Mouse (Mus musculus) heart, adult 11 months (tissue): ENCODE data around the gene Rai1.

Experiments used
- DNase-seq: peaks from one replicate; pipeline ENCODE4 v3.0.0; 2022

The Rai1 gene

DNA sequence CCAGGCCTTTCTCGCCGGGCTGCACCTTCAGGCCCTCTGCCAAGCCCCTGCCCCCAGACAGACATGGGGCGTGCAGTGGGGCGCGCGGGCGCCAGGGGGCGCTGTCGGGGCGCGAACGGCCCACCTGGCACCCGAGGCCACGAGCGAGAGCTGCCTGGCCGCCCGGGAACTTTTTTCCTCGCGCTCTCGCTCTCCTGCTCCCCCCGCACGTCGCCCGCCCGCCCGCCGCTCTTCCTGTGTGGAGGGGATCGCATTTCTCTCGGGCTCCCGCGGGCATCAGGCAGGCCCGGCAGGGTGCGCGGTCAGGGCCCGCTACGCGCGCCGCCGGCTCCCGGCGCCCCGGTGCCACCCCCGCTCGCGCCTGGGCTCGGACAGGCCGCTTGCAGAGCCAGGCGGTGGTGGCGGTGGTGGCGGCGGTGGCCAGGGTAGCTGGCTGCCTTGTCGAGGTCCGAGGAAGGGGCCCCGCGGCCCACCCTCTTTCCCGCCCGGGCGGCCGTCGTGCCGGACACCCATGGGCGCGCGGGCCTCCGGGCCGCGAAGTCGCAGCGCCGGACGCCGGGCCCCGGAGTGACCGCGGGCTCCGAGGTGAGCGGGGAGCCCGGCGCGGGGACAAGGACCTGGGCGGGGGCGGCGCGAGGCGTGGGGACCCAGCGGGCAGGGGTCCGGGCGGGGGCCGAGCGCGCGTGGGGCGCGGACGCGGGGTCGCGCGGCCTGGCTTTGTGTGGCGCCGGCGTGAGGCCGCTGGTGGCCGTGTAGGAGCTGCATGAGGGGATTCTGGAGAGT, at the start of gene Rai1:
Rai1 (plus strand) TSS at position 204 of the 783 bp plus-strand sequence.
- DNase-seq = peak; percentile 99

DNA sequence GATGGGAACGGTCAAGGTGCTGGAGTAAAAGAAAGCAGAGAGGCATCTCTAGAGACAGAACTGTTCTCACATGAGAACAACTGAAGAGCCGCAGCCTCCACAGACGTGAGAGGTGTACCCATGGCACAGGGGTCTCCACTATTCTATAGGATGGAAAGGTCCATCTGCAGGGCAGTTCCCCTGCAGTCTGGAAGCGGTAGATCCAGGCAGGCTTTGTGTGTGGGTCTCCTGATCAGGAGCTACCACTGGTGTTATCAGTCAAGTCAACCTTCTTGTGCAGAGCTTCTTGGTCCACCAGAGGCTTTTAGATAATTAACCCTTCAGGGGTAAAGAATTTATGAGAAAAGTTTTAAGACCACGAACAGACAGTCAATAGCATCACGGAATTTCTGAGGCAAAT, 48.3 kb upstream of the Rai1 start:
- DNase-seq = no peak

DNA sequence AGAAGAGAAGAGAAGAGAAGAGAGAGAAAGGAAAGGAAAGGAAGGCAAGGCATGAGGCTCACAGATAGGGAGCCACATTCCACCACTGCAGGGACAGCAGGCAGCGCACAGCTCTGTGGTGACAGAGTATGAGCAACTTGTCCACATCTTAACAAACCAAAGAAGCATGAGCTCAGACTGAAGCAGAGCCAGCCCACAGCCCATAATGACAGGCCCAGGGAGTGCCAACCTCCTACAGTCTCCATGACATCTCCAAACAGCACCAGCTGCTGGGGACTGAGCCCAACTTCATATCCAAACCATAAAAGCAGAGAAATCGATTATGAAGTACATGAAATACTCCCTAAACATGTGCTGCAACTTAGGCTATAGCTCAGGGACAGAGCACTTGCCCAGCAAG, 46.8 kb upstream of the Rai1 start:
- DNase-seq = no peak

DNA sequence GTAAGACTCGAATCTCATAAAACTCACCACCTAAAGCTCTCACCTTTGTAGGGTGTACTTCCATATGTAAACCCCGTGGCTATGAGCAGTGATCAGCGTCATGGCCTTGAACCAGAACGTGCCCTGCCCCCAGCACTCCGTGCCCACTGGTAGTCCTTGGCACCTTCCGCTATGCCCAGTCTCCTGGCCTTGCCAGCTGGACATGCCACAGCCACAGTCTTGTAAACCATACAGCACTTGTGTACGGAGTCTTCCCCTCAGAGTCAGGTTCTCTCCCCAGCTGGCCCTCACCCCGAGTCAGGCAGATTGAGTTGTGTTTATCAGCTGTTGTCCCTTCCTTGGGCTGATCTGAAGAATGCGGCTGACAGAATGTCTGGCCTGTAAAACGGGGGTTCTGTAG, 46.4 kb upstream of the Rai1 start:
- no peak for DNase-seq

DNA sequence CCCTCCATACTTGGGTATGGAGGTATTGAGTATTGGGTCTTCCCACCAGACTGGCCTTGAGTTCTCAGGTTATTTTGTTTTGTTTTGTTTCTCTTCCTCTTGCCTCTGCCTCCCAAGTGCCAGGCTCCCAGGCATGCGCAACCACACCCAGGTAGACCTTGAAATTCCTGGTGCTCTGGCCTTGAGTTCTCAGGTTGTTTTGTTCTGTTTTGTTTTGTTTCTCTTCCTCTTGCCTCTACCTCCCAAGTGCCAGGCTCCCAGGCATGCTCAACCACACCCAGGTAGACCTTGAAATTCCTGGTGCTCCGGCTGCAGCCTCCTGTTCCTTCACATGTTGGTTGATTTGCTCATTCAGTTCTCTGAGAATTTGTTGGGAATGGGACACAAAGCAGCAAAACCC, 44.8 kb upstream of the Rai1 start:
- no peak for DNase-seq

DNA sequence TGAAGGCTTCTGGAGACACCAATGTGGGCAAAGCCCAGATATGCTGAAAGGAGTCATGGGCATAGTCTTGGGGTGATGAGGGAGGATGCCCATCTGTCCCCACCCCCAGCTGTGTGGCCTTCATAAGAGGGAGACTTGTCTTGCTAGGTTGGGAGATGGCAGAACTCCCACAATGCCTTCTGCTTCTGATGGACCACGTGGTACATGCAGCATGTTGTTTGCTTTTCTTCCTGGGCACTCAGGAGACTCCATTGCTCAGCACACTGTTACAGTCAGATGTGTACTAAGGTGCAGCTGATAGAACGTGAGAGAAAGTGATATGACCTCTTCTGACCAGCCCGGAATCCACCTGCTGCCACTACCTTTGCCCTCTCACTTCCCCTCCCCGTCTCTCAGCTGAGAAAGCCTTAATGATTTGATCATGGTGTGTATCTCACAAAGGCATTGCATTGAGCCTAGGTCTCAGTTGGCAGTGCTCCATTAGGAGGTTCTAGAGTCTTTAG, 43.3 kb upstream of the Rai1 start:
- no peak for DNase-seq

DNA sequence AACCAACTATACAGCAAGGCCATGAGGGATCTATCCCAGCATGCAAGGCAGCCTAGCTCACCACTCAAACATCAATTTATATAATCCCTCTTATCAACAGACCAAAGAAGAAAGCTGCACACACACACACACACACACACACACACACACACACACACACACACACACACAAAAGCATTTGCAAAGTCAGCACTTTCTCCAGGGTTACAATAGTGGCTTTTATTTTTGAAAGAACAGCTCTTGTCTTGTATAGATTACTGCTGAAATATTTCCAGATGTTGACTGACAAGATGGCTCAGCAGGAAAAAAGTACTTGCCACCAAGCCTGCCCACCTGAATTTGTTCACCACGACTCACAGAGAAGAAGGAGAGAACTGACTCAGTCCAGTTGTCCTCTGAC, 39.5 kb upstream of the Rai1 start:
- no peak for DNase-seq

DNA sequence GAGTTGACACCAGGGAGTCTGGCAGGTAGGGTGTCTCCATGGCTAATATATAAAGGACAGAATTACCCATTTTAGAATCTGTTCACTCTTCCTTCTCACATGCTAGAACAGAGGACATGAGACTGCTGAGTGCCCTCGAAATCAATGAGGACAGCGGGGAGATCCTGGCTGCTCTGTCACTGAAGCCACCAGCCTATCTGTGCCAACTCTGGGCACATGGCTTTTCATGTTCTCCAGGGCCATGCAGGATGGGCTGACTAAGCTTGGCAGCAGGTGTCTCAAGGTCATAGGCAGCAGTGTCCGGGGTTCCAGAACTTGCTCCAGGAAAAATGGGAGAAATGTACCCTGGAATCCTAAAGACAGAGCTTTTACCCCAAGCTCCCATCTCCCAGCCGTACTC, 37.2 kb upstream of the Rai1 start:
- no peak for DNase-seq

DNA sequence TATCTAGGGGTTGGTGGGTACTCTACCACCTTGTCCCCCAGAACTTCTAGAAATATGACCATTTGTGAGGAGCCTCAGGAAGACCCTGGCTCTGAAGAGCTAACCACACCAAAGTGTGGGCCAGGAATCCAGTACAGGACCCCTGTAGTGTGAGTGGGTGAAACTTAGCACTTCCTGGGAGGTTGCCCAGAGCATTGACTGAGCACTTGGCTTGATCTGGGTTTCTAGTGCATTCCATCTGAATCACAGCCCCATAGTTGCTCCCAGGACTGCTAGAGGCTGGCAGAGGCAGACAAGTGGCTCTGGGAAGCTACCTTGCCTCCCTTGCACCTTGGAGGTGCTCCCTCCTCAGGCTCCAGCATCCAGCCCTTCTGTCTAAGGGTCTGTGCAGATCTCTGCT, 36.2 kb upstream of the Rai1 start:
- DNase-seq = no peak

DNA sequence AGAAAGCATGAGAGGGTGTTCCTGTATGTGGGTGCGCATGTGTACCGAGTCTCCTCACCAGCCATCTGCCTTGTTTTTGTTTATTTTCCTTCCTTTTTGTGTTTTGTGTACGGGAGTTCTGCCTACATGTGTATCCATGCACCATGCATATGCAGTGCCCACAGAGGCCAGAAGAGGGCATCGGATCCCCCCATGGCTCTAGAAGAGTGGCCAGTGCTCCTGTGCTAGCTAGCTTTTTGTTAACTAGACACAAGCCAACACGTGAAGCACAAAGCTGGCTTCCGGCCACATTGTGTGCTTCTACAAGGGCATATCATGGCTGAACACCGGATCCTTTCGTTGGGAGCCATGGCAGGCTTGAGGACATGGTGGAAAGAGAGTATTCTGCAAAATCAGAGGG, 34.2 kb upstream of the Rai1 start:
- DNase-seq = no peak

DNA sequence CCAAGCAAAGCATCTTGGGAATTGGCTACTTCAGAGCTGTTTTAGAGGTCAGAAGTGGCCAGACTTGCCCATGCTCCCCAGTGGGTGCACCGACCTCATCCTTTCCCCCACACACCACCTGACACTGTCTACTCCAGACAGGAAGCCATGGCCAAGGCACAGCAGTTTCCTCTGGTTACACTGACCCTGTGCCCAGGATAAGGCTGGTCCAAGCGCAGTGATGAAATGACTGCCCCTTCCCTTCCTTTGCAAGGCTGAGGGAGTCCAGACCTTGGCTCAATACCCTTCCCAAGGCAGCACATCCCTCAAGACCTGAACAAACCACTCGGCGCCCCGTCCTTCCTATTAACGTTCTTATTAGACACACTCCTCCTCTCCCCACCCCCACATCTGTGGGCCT, 33.6 kb upstream of the Rai1 start:
- DNase-seq = no peak

DNA sequence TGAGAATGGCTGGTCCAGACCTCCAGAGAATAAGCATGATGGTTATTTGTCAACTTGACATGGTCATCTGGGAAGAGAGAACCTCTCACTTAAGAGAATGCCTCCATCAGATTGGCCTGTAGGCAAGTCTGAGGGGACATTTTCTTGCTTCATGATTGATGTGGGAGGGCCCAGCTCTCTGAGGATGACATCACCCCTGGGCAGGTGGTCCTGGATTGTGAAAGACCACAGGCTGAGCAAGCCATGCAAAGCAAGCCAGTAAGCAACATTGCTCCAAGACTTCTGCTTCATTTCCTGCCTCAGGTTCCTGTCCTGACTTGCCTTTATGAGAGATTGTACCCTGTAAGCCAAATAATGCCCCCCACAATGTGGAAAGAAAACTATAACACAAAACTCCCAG, 31.7 kb upstream of the Rai1 start:
- no peak for DNase-seq

DNA sequence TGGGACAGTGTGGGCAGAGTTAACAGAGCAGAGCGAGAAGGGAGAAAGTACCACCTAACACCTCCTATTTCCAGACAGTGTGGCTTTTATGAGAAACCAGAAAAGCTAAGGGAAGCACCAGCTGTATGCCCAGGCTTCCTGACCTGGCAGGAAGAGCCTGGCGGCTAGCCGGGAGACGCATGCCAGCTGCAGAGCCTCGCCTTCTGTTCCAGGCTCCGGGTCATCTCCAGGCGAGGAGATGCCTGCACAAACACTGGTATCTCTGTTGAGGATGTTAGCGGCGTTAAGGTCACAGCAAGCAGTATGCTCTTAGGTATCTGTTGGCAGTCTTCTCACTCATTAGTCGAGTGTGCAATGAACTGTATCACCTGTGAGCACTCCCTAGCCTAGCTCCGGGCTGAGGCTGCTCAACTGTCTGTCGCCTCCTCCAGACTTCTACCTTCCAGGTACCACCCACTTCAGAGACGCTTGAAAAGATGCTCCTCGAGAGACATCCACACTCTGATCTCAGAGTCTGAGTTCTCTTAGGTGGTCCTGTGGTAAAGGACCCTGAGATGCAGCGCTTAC, 30.8 kb upstream of the Rai1 start:
- DNase-seq = no peak

DNA sequence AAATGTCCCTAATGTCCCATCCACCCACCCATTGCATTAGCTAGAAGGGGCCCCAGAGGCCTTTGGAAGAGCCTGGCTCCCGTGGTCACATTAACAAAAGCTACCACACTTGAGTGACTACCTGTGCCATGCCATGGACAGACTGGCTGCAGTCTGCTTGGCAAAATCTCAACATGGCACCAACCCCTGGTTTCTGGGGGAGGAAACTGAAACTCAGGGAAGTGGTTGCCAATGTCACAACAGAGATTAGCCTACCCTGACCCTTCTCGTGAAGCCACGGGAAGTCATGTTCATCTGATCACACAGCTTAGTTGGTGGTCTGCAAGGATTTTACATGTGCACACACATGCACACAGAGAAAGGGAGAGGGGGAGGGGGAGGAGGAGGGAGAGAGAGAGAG, 28.6 kb upstream of the Rai1 start:
- DNase-seq = no peak

DNA sequence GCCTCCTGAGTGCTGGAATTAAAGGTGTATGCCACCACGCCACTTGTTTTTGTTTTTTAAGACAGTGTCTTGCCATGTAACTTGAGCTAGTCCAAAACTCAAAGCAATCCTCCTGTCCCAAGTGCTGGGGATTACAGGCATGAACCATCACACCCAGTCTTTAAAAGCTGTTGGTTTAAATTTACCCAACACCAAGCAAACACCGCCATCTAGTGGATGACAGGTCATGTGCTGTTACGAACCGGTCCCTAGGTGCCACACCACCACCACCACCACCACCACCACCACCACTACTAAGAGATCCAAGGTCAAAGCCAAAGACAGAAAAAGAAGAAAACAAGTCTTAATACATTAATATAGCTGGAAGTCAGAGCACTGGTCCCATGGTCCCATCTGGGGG, 28.0 kb upstream of the Rai1 start:
- peak; percentile 90 for DNase-seq

DNA sequence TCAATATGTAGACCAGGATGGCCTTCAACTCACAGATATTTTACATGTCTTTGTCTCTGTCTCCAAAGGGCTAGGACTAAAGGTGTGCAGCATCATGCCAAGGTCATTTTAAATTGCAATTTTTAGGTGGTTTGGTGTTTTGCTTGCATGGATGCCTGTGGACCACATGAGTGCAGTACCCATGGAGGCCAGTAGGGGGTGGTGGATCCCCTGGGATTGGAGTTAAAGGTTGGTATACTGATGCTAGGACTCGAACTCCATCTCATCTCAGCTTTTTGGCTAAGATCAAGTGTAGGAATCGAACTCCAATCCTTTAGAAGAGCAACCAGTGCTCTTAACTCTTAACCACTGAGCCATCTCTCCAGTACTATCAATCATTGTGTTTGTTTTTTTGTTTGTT, 20.2 kb upstream of the Rai1 start:
- DNase-seq = no peak

DNA sequence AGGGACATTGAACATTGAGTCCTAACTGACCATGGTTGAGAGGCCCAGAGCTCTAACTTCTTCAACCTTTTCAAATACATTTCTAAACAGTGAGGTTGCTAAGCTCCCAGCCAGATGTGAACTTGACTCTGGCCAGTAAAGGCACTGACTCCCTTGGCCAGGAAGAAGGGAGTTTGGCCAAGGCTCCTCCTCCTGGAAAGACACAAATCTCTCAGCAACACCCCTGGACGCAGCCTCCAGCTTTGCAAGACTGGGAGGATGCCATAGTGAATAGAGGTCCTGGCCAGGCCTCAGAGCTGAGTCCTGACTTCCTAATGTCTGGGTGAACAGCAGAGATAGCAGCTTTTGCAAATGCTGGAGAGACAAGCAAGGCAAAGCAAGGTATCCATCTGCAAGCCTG, 18.1 kb upstream of the Rai1 start:
- peak; percentile 93 for DNase-seq

DNA sequence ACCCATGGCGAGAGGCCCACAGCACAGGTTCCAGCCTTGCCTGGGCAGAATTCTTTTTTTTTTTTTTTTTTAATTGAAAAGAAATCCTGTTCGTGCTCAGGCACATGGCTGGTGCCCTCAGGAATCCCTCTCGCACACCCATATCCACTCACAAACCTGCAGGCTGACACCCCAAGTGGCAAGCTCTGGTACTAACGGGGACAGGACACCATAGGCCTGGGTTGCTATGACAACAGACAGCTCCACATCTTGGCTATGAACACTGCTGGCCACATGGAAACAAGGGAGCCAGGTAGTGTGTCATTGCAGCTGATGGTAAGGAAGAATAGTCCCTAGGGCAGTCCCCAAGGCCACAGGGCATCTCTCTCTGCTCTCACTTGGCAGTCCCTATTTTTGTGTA, 15.9 kb upstream of the Rai1 start:
- DNase-seq = no peak

DNA sequence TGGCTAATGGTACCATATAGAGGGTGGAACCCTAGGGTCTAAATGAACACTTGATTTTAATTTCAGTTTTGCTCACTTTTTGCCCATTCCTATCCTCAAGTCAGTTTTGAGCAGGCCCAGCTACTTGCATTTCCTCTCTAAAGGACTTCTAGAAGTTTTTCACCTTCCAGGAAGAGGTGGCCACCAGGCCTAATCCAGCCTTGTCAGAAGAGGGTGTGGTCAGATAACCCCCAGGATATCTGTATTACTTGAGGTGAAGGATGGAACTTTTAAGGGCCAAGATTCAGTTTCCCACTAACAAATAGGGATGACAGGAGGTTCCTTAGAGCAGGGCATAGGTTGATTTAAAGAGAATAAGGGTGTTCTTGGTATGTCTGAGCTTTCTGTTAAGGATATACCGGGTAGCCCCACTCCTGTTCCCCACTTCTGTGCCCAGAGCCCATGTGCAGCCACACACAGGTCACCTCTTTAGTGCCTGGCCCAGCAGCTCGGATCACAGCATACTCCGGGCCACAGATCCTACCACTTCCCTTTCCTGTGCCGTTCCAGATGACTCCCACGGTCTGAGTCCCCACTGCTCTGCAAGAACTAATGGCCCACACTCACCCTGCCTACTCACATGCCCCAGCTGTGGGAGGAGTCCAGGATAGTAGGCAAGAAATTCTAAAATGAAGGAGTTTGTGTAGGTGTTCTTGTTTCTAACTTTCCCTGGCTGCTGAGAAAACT, 14.0 kb upstream of the Rai1 start:
- no peak for DNase-seq

DNA sequence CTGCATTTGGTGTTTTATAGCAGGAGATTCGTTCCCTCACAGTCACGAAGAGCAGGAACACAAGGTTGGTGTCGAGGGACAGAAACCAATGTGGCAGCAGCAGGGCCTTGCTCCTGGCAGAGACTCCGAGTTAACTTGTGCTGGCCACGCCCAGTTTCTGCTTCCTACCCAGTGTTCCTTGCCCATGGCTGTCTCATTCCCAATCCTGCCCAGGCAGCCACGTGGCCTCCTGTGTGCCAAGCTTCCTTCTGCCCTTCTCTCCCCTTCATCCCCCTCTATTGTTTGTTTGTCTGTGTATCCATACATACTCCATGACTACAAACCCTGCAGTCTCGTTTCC, 13.4 kb upstream of the Rai1 start:
- no peak for DNase-seq

DNA sequence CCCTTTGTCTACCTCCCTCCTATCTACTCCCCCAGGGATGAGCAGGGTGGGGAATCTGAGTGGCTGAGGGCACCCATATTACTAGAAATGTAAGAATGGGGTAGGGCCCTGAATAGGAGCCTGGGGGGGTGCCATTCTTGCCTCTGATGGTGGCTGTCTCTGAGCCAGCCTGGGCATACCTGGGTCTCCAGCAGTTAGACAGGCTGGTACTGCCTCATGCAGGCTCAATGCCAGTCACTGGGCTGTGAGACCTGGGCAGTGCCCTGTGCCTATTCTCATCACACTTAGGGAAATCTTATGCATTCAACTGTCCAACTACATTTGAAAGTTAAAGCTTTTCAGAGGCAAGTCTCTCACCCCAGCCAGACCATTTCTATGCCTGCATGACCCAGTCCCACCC, 11.6 kb upstream of the Rai1 start:
- DNase-seq = no peak

DNA sequence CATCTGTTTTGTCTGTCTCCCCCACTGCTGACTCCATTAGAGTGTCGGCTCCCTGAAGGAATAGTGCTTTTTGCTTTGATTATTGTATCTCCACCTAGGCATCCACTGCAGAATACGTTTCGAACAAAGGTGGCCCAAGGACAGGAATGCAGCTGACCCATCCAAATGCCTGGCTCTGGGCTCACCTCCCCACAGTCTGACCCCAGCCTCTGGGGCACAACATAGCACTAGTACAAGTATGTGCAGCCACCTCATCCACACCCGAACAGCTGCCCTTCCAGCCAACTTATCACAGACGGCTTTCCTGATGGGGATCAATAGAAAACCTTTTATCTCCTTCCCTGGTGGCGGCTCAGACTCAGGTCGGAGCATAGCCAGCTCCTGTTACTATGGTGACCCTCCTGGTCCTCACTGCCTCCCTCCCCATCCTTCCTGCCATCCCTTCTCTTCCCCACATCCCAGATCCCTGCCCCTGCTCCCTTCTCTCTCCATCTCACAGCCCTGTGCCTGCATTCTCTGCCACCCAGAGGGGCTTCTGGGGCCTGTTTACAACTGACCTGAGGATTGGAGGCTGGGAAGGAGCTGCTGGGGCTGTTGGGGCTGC, 10.7 kb upstream of the Rai1 start:
- DNase-seq = no peak

DNA sequence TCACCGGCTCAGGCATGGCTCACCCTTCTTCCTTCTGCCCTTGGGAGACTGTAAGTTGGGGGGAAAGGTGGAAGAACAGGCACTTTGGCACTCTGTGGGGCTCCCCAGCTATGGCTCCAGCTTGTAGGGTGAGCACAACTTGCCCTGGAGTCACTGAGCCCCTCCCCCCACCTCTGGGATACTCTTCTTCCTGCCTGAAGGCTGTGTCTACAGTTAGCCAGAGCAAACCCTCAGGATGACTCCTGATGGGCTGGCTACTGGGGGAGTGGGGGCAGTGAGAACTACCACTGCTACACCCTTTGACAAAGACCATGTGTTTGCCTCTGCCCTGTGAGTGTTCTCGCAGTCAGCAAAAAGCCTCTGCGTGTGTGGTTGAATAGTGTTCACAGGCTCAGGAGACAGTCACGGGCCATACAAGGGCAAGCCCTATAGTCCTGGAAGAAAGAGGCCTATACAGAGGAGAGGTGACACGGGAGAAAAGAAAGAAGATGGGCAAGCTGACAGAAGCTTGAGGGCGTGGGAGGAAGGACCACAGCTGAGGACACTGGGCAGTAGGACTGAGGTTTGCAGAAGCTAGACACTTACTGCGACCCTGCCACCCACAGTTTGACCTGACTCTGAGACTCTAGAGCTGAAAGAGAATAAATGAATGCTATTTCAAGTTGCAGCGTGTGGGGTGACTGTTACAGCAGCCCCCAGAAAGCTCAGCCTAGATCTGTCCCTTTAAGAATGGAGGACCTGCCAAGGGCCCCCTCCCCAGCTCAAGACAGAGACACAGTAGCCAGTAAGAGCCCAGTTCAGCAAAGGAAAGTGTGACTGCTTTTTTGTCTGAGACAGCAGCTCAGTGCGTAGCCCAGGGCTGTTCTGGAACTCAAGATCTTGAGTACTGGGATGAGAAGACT, 9.7 kb upstream of the Rai1 start:
- no peak for DNase-seq
